Mouse (Mus musculus) urinary bladder, postnatal 36 days (tissue): Measurements from ENCODE around the gene Ccl2.

Experiments
- DNase-seq, 2 experiments: peaks; one replicate each; pipeline ENCODE4 v3.0.0; 2022; ENCODE audit warnings: low spot score in 2 of 2, mixed read lengths in 1 of 2

The Ccl2 gene

DNA sequence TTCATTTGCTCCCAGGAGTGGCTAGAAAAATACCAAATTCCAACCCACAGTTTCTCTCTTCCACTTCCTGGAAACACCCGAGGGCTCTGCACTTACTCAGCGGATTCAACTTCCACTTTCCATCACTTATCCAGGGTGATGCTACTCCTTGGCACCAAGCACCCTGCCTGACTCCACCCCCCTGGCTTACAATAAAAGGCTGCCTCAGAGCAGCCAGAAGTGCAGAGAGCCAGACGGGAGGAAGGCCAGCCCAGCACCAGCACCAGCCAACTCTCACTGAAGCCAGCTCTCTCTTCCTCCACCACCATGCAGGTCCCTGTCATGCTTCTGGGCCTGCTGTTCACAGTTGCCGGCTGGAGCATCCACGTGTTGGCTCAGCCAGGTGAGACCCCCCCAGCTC is at the start of gene Ccl2:
Gene Ccl2 (plus strand): TSS at position 216 of the 400 bp plus-strand sequence.
- DNase-seq: peak; percentile 42 to 79

DNA sequence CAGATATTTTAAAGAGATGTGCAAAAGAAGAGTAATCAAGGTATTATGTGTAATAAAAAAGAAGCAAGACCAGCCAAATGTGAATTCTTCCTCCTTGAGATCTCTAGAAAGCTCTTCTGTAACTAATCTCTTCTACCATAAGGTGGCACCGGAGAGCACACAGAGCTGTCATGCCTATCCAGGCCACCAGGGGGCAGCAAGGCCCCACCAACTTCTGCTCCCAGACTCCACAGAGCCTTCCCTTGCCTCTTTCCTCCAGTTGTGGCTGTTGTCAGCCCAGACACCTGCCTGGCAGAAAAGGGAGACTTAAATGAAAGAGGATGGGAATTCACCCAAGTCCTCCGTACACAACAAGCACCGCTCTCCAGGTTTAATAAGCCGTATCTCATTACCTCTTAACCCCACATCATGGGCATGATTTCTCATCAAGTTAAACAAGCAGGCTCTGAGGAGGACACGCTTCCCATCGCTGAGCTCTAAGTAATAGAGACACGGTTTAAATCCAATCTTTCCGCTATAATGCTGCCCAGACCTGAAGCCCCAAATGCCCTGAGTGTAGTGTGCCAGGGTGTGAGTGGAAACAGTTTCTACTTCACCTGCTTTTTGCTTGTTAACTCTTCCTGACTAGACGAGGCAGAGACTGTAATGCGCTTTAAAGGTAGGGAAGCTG is 39.1 kb upstream of the Ccl2 start:
- peak; percentile 63 to 71 for DNase-seq

DNA sequence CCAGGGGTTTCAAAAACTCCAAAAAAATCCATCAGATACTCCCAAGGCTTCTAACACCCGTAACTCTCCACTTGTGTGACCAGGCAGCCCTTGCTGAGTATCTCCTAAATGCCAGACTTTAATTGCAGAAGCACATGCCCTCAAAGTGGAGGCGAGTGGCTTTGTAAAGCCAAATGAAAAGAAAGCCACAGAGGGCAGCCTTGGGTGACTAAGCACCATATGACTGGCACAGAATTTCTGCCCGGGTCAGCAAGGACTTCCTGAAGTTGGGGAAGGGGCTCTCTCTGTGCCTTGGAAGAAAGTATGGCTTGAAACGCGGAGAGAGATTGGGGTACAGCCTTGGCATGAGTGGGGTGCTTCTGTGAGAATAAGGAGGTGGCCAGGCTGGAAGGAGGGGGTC is 38.3 kb upstream of the Ccl2 start:
- no peak for DNase-seq

GRCm38 (mm10) chr11:81998646-81999045 is 36.7 kb upstream of the Ccl2 start:
- no peak for DNase-seq

- no peak for DNase-seq
Measured at GRCm38 (mm10) chr11:81999469-81999868, 35.9 kb upstream of the Ccl2 start.

DNA sequence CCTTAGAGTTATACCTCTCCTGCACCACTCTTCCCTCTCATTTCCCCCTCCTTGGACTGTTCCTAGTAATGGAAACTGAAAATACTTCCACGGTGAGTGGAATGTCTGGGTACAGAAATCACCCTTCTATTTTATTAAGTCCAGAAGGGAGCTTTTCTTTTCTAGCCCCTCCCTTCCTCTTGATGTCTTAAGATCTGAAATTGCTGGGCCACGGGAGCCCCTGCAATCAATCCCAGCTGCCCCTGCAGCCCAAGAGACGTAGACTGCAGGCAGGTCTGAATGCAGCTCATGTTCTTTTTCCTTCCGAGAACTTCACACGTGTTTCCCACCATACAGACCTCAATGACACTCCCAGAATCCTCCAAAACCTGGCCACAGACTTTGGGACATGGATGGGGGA is 34.8 kb upstream of the Ccl2 start:
- no peak for DNase-seq

GRCm38 (mm10) chr11:82004810-82005209 is 30.6 kb upstream of the Ccl2 start:
- DNase-seq: no peak

DNA sequence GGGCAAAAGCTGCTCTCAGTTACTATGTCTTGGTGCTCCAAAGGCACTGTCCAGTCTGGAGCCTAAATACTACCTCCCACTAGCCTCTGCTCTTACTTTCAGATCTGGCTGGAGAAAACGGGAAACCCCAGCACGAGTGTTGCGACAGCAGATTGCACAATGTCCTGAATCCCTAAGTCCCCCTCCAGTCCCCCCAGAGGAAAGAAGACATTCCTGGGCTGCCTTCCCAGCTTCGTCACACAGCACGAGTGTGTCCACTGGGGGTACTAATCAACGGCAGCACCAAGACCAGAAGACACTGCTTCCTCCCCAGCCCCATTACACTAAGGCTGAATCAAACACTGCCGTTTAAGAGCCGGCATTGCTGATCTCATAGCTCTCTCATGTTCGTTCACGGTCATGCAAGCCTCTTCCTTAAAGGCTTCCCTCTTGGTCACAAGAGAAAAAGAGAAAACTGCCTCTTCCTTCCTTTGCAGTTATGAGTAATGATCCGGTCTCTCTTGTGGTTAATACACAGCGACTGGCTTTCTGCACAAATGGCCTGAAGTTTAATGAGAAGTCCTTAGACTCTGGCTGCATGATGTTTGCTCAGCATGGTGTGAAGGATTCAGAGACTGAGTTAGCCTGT is 28.5 kb upstream of the Ccl2 start:
- peak; percentile 26 to 83 for DNase-seq

DNA sequence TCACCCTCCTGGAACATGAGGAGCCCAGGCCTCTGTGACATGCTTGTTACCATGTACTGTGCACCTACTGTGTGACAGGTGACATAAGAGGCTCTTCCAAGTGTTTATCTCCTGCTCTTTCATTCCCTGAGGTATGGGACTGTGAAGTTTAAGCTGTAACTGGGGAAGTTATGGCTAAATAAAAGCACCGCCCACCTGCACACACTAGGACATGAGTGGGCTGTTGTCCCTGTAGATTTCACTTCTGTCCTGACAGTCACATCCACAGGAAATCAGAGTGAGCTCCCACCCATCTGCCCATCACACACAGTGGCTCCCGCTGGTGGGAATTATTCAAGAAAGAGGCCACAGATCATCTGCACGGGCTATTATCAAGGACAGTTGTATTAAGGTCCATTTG is 25.3 kb upstream of the Ccl2 start:
- DNase-seq: no peak

GRCm38 (mm10) chr11:82011411-82012193 is 23.8 kb upstream of the Ccl2 start:
- DNase-seq: no peak

- no peak for DNase-seq
Measured at GRCm38 (mm10) chr11:82013756-82014155, 21.6 kb upstream of the Ccl2 start.

GRCm38 (mm10) chr11:82015066-82015465 is 20.3 kb upstream of the Ccl2 start:
- no peak for DNase-seq

GRCm38 (mm10) chr11:82016181-82016780 is 19.1 kb upstream of the Ccl2 start:
- DNase-seq: peak; percentile 13 to 24

DNA sequence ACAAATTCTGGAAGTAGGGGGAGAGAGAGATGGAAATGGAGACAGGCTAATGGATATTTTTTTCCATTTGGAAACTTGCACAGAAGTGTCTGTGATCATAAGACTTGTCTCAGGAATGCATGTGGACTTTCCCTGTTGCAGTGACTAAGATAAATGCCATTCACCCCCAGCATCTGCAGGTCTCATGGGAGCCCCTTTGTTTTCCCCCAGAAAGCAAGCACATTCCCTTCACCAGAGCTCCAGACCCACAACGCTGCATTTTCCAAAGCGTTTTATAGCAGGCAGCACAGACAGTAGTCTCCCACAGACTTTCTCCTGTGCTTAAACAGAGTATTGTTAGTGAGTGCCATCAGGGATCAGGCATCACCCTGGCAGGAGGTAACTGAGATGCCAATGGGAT is 16.0 kb upstream of the Ccl2 start:
- no peak for DNase-seq

- no peak for DNase-seq
Measured at GRCm38 (mm10) chr11:82019793-82020192, 15.6 kb upstream of the Ccl2 start.

GRCm38 (mm10) chr11:82021406-82021805 is 14.0 kb upstream of the Ccl2 start:
- no peak for DNase-seq

GRCm38 (mm10) chr11:82022504-82023056 is 12.8 kb upstream of the Ccl2 start:
- DNase-seq: no peak

DNA sequence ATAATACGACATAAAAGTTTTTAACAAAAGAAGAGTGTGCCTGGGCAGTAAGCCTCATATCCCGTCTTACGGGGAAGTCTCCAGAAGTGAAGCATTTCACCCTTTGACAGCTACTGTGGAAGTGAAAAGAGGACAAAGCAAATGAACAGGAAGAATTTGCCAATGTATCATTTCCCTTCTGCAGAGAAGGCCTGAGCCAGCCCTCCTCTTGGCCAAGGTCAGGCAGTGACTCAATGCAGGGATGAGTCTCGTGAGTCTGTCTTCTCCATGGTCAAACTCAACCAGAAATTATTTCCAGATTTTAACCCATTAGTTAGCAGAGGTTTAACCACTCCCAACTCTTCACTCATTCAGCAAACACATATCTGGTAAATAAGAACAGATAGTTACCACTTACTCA is 11.6 kb upstream of the Ccl2 start:
- no peak for DNase-seq

- no peak for DNase-seq
Measured at GRCm38 (mm10) chr11:82030171-82030570, 5.2 kb upstream of the Ccl2 start.

DNA sequence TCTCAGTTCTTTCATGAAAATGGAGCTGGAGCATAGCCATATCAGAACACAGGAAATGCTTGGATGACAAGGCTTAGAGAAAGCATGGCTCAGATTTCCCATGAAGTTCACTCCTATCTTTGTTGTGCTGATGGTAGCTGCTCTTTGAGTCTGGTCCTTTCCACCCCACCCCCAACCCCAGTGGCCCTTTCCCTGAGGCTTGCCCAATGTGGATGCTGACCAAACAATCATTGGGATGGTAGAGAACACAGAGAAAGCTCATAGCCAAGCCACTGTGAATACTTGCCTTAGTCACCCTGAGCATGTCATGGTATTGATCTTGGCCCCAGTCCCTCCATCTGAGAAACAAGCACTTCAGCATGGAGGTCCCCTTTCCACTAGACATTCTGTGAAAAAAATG is 3.2 kb upstream of the Ccl2 start:
- no peak for DNase-seq

DNA sequence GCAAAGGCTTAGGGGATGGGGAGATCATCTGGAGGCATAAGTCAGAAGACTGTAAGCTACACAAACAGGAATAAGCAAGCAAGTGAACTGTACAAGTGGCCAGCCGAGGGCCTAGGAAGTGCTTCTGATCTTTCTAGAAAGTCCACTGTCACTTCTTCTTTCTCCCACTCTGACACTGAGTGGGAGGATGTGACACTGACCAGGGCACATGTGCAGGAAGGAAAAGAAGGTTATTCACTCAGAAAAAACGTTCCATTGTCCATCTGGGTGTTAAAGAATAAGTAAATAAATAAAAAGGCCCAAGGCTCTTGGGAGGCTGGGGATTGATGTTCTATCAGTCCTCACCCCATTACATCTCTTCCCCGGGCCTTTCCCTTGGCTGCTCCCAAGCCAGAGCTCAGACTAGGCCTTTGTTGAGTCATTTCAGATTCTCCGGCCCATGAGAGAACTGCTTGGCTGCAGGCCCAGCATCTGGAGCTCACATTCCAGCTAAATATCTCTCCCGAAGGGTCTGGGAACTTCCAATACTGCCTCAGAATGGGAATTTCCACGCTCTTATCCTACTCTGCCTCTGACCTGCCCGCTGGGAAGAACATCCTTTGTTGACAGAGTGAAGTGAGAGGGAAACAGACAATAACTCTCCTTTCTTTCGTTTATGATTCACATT is 2.6 kb upstream of the Ccl2 start:
- peak in 1 of 2 experiments; percentile 68 for DNase-seq

DNA sequence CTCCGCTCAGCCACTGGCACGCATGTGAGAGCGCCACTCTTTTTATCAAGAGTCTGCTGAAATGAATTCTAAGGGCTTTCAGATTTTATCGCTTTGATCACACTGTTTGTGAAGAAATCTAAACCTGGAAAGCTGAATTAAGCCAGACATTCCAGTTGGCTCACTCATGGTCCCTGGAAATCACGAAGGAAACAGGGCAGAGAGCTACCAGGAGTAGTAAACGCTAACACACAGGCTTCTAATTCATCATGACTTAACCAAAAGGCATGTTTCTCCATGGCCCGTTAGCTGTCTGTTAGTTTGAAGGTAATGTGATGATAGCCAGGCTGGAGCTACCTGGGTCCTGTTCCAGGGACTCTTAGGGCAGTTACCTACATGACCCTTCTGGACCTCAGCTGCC is 925 bp upstream of the Ccl2 start:
- DNase-seq: no peak
